Mouse (Mus musculus): ENCODE measurements around the gene Tpm4.

Gene Tpm4

GRCm38 (mm10) chr8:72143256-72143824 lies 8.6 kb downstream of the Tpm4 start:
- DNase-seq (ENCODE audit: low read depth, low spot score): no peak

- DNase-seq (ENCODE audit: low read depth, low spot score): no peak
Observed at GRCm38 (mm10) chr8:72144345-72144975, 9.7 kb downstream of the Tpm4 start.

GRCm38 (mm10) chr8:72145511-72145910 lies 10.7 kb downstream of the Tpm4 start:
- DNase-seq (ENCODE audit: low read depth, low spot score): no peak

- DNase-seq (ENCODE audit: low read depth, low spot score): no peak
Observed at GRCm38 (mm10) chr8:72146056-72146455, 11.3 kb downstream of the Tpm4 start.

- DNase-seq (ENCODE audit: low read depth, low spot score): no peak
Observed at GRCm38 (mm10) chr8:72146556-72146955, 11.8 kb downstream of the Tpm4 start.

GRCm38 (mm10) chr8:72147266-72147665 lies 12.5 kb downstream of the Tpm4 start:
- no peak for DNase-seq (ENCODE audit: low read depth, low spot score)

GRCm38 (mm10) chr8:72149056-72149455 lies 14.3 kb downstream of the Tpm4 start:
- no peak for DNase-seq (ENCODE audit: low read depth, low spot score)

GRCm38 (mm10) chr8:72151418-72152078 lies 16.8 kb downstream of the Tpm4 start:
- no peak for DNase-seq (ENCODE audit: low read depth, low spot score)

GRCm38 (mm10) chr8:72153382-72153781 lies 18.6 kb downstream of the Tpm4 start:
- DNase-seq (ENCODE audit: low read depth, low spot score): no peak

GRCm38 (mm10) chr8:72158096-72158495 lies 23.3 kb downstream of the Tpm4 start:
- DNase-seq (ENCODE audit: low read depth, low spot score): no peak

- DNase-seq (ENCODE audit: low read depth, low spot score): no peak
Observed at GRCm38 (mm10) chr8:72158726-72159125, 24.0 kb downstream of the Tpm4 start.

GRCm38 (mm10) chr8:72160007-72160406 lies 25.2 kb downstream of the Tpm4 start:
- DNase-seq (ENCODE audit: low read depth, low spot score): no peak

- DNase-seq (ENCODE audit: low read depth, low spot score): peak; percentile 100
Observed at GRCm38 (mm10) chr8:72160707-72161697, 26.2 kb downstream of the Tpm4 start, which contains the start of gene Rab8a. Rab8a (plus strand) TSS chr8:72161200.

GRCm38 (mm10) chr8:72162821-72163220 lies 28.0 kb downstream of the Tpm4 start:
- DNase-seq (ENCODE audit: low read depth, low spot score): no peak

- no peak for DNase-seq (ENCODE audit: low read depth, low spot score)
Observed at GRCm38 (mm10) chr8:72169098-72169668, 34.4 kb downstream of the Tpm4 start.

- DNase-seq (ENCODE audit: low read depth, low spot score): no peak
Observed at GRCm38 (mm10) chr8:72169681-72170249, 35.0 kb downstream of the Tpm4 start.

- DNase-seq (ENCODE audit: low read depth, low spot score): peak; percentile 28
Observed at GRCm38 (mm10) chr8:72177346-72177925, 42.7 kb downstream of the Tpm4 start.

- DNase-seq (ENCODE audit: low read depth, low spot score): no peak
Observed at GRCm38 (mm10) chr8:72183554-72184202, 48.9 kb downstream of the Tpm4 start.

GRCm38 (mm10) chr8:72187793-72188331 lies 53.1 kb downstream of the Tpm4 start:
- no peak for DNase-seq (ENCODE audit: low read depth, low spot score)

All from telencephalon, adult 2 months (tissue).